Mouse (Mus musculus): Measurements from ENCODE around the gene Dnm3. TPM values are rescaled to one million over a fixed set of nuclear protein-coding genes. Genes with fewer than 3 reads are reported as not detected.
"Not testable (repeated sequence)": the region's sequence is repeated elsewhere in the genome, so short reads cannot be mapped to it uniquely, and the experiment has no call there.

Dnm3 gene
- polyA plus RNA-seq, 1 experiment, result 3.5 TPM

DNA sequence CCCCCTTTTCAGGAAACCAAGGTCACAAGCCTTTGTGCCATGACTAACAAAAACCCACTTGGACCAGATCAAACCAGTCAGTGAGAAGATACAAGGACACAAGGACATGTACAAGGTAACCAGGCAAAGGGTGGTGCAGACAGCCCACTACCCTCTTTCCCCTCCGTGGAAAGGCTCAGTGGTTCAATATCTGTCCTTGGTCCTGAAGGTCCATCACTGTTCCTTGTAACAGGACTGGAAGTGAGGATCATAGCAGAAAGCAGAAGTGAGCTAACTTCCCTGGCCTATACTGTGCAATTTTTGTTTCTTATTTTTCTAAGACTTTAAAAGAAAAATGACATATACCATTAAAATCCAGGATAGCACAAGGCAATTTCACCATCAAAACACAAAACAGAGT, 64.0 kb downstream of the Dnm3 start:
- 6% methylated on average over 1 of the region's 1 CpGs for WGBS
- H3K27ac ChIP-seq (ENCODE audit: control insufficient read depth, insufficient read depth, low read depth, low read length, poor library complexity), result no peak overlapping the region
- TF ChIP-seq CTCF (IDR thresholded peaks at IDR 0.05; ENCODE audit: control insufficient read depth, insufficient read depth, low read length) (no peak), POLR2A (IDR thresholded peaks at IDR 0.05; ENCODE audit: borderline replicate concordance, control insufficient read depth, low read depth, low read length) (no peak)
- no peak overlapping the region for H3K4me3 ChIP-seq (replicated peaks; ENCODE audit: control insufficient read depth, low read depth, low read length)
- H3K4me1 ChIP-seq (ENCODE audit: control insufficient read depth, insufficient read depth, low read length), result no peaks in the 10 kb centered on the region

DNA sequence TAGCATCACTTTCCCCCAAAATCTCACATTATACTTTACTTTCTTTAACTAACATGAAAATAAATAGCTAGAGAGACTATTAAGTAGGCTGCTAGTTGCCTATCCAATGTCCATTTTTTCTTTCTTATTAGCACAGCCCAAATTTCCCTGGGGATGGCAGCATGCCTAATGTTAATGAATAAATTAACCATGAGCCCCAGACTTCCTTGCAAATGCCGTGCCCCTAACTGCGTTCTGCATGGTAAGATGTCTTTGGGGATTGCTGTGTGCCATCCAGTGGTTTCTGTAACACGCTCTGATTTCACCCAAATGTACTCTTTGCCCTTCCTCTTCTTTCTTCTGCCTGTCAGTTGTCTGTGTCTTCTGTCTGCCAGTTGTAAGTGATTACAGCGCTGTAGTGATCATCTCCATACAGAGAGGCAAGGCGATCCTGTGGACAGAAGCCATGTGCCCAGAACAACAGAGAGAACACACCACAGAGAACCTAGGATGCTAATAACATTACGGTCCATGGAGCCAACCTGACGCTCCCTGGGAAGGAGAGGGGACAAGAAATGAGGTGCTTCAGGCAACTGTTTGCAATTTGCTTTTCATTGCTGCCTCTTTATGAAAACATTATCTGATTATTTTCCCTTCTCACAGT, 64.9 kb downstream of the Dnm3 start:
- TF ChIP-seq POLR2A (IDR thresholded peaks at IDR 0.05; ENCODE audit: borderline replicate concordance, control insufficient read depth, low read depth, low read length) (no peak), CTCF (IDR thresholded peaks at IDR 0.05; ENCODE audit: control insufficient read depth, insufficient read depth, low read length) (no peak)
- Histone ChIP-seq H3K27ac (ENCODE audit: control insufficient read depth, insufficient read depth, low read depth, low read length, poor library complexity) (no peak overlapping the region), H3K4me3 (replicated peaks; ENCODE audit: control insufficient read depth, low read depth, low read length) (no peak overlapping the region), H3K4me1 (ENCODE audit: control insufficient read depth, insufficient read depth, low read length) (no peaks in the 10 kb centered on the region)
- 83% methylated on average over 7 of the region's 7 CpGs for WGBS

DNA sequence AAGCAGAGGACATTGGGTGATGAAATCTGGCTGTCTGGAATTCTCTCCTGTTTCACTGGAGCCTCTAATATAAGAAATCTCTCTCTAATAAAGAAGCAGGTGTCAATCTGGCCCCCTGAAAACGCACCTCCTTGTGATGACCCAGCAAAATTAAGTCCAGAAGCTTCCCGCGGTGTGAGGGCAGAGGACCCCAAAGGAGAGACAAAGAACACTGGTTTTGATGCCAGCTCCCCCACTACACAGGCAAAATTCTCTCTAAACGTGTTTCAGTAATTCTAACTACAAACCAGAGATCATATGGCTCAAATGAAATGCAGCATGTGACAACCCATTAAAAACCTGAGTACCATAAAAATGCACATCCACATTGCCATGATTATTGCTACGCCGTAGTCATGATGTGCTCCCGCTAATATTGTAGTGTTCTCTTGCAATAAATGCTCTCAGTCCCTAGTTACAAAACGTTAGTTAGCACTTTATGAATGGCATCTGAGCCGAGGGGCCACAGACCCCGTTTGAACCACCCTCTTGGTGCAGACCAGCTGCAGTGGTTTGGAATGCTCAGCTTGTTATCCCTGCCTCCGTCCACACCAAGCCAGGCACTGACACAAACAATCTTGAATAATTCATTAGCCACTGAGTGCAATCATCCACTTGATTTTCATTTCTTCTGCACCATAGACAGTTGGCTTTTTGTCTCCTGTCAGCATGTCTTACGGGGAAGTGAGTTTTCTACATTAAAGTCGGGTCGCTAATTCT, 67.4 kb downstream of the Dnm3 start:
- no peak overlapping the region for H3K27ac ChIP-seq (ENCODE audit: control insufficient read depth, insufficient read depth, low read depth, low read length, poor library complexity)
- no peaks in the 10 kb centered on the region for H3K4me1 ChIP-seq (ENCODE audit: control insufficient read depth, insufficient read depth, low read length)
- TF ChIP-seq CTCF (IDR thresholded peaks at IDR 0.05; ENCODE audit: control insufficient read depth, insufficient read depth, low read length) (no peak), POLR2A (IDR thresholded peaks at IDR 0.05; ENCODE audit: borderline replicate concordance, control insufficient read depth, low read depth, low read length) (no peak)
- no peak overlapping the region for H3K4me3 ChIP-seq (replicated peaks; ENCODE audit: control insufficient read depth, low read depth, low read length)
- 83% methylated on average over 14 of the region's 14 CpGs for WGBS

DNA sequence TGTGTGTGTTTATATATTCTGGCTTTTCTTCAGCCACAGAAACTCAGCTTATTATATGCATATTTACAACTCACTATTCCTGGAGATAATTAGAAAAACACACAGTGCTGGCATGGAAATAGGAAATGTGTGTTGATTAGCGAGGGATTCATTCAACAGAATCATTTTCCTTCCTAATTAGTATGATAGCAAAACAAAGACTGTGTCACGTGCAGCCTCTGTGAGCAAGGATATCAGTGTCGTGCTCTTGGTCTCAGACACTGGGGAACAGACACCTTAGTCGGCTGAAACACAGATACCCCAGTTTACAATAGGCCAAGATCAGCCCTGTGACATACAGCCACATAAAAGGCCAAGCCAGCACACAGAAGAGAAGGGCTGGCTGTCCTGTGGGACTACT, 83.3 kb downstream of the Dnm3 start:
- H3K27ac ChIP-seq (ENCODE audit: control insufficient read depth, insufficient read depth, low read depth, low read length, poor library complexity), result no peak overlapping the region
- 71% methylated on average over 4 of the region's 4 CpGs for WGBS

DNA sequence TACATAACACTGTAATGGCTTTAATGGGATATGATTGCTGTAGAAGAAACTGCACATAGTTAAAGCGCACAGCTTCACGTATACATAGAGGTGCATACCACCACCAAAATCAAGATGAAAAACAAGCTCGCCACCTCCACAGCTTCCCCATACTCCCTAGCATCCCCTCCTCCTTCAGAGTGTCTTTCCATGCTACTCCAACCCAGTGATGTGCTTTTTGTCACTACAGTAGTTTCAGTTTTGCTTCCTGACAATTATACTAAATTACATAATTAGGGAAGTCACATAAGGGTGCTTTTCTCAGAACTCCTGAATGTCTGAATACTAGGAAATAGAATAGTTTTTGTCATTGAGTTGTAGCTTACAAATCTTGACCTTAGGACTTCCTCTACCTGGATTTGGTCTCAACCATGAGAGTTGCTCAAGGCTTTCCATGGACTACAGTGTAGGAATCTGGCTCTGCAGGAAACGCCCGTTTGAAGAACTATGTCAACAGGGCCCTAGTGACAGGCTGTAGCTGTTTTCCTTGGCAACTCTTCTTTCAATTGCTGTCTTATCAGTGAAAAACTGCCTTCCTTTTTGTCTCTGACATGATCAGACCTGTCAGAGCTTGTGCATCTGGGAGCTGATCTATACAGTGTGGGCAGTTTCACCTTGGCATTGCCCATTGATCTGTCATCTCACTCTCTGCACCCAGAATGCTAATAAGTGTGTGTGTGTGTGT, 89.2 kb downstream of the Dnm3 start:
- WGBS, result 64% methylated on average over 5 of the region's 5 CpGs
- Histone ChIP-seq H3K27ac (ENCODE audit: control insufficient read depth, insufficient read depth, low read depth, low read length, poor library complexity) (no peak overlapping the region), H3K4me1 (ENCODE audit: control insufficient read depth, insufficient read depth, low read length) (no peaks in the 10 kb centered on the region), H3K4me3 (replicated peaks; ENCODE audit: control insufficient read depth, low read depth, low read length) (no peak overlapping the region)
- TF ChIP-seq POLR2A (IDR thresholded peaks at IDR 0.05; ENCODE audit: borderline replicate concordance, control insufficient read depth, low read depth, low read length) (no peak), CTCF (IDR thresholded peaks at IDR 0.05; ENCODE audit: control insufficient read depth, insufficient read depth, low read length) (no peak)

More for the DNA sequence above, 83.3 kb downstream of the Dnm3 start:
- Histone ChIP-seq H3K4me1 (ENCODE audit: control insufficient read depth, insufficient read depth, low read length) (no peaks in the 10 kb centered on the region), H3K4me3 (replicated peaks; ENCODE audit: control insufficient read depth, low read depth, low read length) (no peak overlapping the region)
- no peak for TF ChIP-seq CTCF (IDR thresholded peaks at IDR 0.05; ENCODE audit: control insufficient read depth, insufficient read depth, low read length)
- no peak for TF ChIP-seq POLR2A (IDR thresholded peaks at IDR 0.05; ENCODE audit: borderline replicate concordance, control insufficient read depth, low read depth, low read length)

DNA sequence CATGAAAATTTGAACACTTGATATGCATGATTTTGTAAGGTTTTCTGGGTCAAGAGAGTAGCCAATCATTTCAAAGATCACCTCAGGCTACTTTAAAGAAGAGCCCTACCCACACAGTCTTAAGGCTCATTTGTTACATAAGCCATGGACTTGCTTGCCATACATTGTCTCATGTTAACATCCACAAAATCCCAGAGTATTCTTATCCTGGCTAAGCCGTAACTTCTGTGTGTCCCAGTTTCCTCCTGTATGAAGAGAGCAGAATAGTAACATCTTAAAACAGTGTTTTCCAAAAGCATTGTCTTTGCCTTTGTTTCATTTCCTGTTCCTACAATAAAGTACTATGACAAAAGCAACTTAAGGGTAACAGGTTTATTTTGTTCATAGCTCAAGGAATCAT, 104.8 kb downstream of the Dnm3 start:
- not testable (repeated sequence) for H3K27ac ChIP-seq (ENCODE audit: control insufficient read depth, insufficient read depth, low read depth, low read length, poor library complexity); H3K4me1 ChIP-seq (ENCODE audit: control insufficient read depth, insufficient read depth, low read length); H3K4me3 ChIP-seq (replicated peaks; ENCODE audit: control insufficient read depth, low read depth, low read length)
- 89% methylated on average over 1 of the region's 1 CpGs for WGBS

DNA sequence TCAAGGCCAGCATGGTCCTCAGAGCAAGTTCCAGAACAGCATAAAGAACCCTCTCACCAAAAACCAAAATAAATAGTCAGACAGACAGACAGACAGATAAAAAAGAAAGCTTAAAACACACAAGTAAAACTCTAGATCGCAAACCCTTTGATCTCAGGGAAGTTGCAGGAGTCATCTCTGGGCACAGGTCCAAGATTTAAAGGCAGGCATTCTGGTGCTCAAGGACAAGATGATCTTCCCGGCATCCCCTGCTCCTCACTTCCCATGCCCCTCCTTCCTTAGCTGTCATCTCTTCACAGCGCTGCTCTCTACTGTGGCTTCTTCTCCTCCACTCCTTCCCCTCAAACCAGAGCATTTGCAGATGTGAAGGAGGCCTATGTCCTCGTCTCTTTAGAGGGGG, 108.1 kb downstream of the Dnm3 start:
- WGBS, result 66% methylated on average over 4 of the region's 4 CpGs
- Histone ChIP-seq H3K27ac (ENCODE audit: control insufficient read depth, insufficient read depth, low read depth, low read length, poor library complexity) (no peak overlapping the region), H3K4me3 (replicated peaks; ENCODE audit: control insufficient read depth, low read depth, low read length) (no peak overlapping the region), H3K4me1 (ENCODE audit: control insufficient read depth, insufficient read depth, low read length) (no peaks in the 10 kb centered on the region)
- TF ChIP-seq POLR2A (IDR thresholded peaks at IDR 0.05; ENCODE audit: borderline replicate concordance, control insufficient read depth, low read depth, low read length) (no peak), CTCF (IDR thresholded peaks at IDR 0.05; ENCODE audit: control insufficient read depth, insufficient read depth, low read length) (no peak)

DNA sequence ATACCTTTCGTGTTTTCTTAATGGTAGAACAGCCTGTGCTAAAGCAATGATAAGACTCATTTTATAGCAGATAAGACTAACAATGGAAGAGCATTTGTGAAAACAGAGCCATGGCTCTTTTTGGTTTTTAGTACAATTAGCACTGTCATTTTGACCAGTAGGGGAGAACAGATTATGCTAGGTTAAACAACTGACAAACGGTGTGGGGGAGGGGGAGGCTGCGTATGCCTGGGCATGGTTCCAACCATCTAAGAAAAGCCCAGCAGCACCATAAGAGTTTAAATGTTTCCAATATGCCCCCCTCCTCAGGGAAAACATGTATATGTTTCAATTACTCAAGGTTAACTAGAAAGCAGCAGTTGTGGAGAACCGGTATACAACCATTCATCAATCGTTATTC, 115.9 kb downstream of the Dnm3 start:
- Histone ChIP-seq H3K4me3 (replicated peaks; ENCODE audit: control insufficient read depth, low read depth, low read length) (no peak overlapping the region), H3K27ac (ENCODE audit: control insufficient read depth, insufficient read depth, low read depth, low read length, poor library complexity) (no peak overlapping the region), H3K4me1 (ENCODE audit: control insufficient read depth, insufficient read depth, low read length) (no peaks in the 10 kb centered on the region)
- WGBS, result 61% methylated on average over 5 of the region's 5 CpGs
- no peak for TF ChIP-seq CTCF (IDR thresholded peaks at IDR 0.05; ENCODE audit: control insufficient read depth, insufficient read depth, low read length)
- no peak for TF ChIP-seq POLR2A (IDR thresholded peaks at IDR 0.05; ENCODE audit: borderline replicate concordance, control insufficient read depth, low read depth, low read length)
